Mouse (Mus musculus): ENCODE measurements around the gene Fam24b. TPM values are rescaled to one million over a fixed set of nuclear protein-coding genes. Genes with fewer than 3 reads are reported as not detected.

Fam24b gene
- polyA plus RNA-seq, 1 experiment from 2014 or later = not detected

DNA sequence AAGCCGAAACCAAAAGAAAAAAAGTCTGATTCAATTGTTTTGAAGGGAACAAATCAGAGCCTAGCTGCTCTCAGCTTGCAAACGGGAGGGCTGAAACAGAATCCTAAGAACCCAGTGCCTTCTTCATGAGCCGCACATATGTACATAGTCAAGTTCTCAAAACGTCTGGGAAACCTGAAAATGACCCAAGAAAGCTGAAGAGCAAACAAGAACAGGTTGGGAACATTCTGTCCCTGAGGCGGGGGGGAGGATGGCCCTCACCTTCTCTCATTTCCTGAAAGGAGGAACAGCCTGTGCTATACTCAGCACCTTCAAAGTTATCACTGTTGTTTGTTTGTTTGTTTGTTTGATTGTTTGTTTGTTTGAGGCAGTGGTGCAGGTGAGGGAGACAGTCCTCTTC lies 22.6 kb downstream of the Fam24b start:
- Histone ChIP-seq H3K9ac (ENCODE audit: low read depth, low read length) (no peak overlapping the region), H3K4me2 (ENCODE audit: low read depth, low read length) (no peak overlapping the region), H3K9me3 (ENCODE audit: control insufficient read depth, low read length) (no peaks in the 10 kb centered on the region), H3K4me1 (ENCODE audit: control insufficient read depth, insufficient read depth, low read length) (no peaks in the 10 kb centered on the region), H3K36me3 (ENCODE audit: control insufficient read depth, insufficient read depth, low read length) (no peaks in the 10 kb centered on the region), H3K4me3 (ENCODE audit: low read length) (no peak overlapping the region), H3K27ac (ENCODE audit: low read length) (no peak overlapping the region), H3K27me3 (replicated peaks; ENCODE audit: control insufficient read depth, insufficient read depth, low read length) (no peaks in the 10 kb centered on the region)
- ATAC-seq = no peak
- WGBS = 78% methylated on average over 5 of the region's 5 CpGs

DNA sequence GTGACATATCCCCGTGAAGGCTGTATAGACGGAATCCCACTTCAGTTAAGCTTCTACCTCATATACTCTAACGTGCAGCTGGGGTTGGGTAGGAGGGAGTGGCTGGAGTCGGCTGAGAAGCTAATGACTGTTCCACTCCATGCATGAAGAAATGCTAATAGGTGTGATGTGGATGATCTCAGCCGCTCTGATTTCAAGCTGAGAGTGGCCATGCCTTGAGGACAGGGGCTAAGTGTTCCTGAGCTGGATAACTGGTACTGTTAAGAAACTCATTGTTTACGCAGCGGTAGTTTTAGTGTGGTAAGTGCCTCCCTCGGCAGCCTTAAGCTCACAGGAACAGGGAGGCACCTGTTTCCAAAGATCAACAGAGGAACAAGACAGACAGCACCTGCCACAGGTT lies 26.0 kb downstream of the Fam24b start:
- WGBS = 53% methylated on average over 8 of the region's 8 CpGs
- H3K36me3 ChIP-seq (ENCODE audit: control insufficient read depth, insufficient read depth, low read length) = no peaks in the 10 kb centered on the region

DNA sequence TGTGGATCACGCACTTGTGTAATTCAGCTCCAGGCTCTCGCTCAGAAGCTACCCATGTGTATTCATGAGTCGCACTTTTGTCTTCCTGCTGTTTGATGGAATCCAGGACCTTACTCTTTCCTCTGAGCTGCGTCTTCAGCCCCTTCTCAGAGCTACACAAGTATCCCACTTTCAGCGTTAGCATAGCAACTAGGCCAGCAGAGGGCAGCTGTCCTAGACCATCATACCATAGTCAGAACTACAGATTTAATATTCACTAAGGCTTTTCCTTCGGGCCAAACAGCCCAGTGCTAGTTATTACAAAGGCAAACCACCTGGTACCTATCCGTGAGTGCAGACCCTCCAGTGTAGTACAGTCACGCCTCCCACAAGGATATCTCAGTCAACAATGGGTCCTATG lies 32.2 kb downstream of the Fam24b start:
- H3K9ac ChIP-seq (ENCODE audit: low read depth, low read length) = no peak overlapping the region
- H3K4me1 ChIP-seq (ENCODE audit: control insufficient read depth, insufficient read depth, low read length) = no peaks in the 10 kb centered on the region
- H3K4me3 ChIP-seq (ENCODE audit: low read length) = no peak overlapping the region
- 58% methylated on average over 8 of the region's 8 CpGs for WGBS
- H3K4me2 ChIP-seq (ENCODE audit: low read depth, low read length) = no peak overlapping the region
- H3K9me3 ChIP-seq (ENCODE audit: control insufficient read depth, low read length) = no peaks in the 10 kb centered on the region
- no peak overlapping the region for H3K27ac ChIP-seq (ENCODE audit: low read length)
- H3K36me3 ChIP-seq (ENCODE audit: control insufficient read depth, insufficient read depth, low read length) = no peaks in the 10 kb centered on the region
- H3K27me3 ChIP-seq (replicated peaks; ENCODE audit: control insufficient read depth, insufficient read depth, low read length) = no peaks in the 10 kb centered on the region
- no peak for ATAC-seq

More for the DNA sequence above, 26.0 kb downstream of the Fam24b start:
- Histone ChIP-seq H3K27ac (ENCODE audit: low read length) (no peak overlapping the region), H3K4me1 (ENCODE audit: control insufficient read depth, insufficient read depth, low read length) (no peaks in the 10 kb centered on the region), H3K9me3 (ENCODE audit: control insufficient read depth, low read length) (no peaks in the 10 kb centered on the region), H3K9ac (ENCODE audit: low read depth, low read length) (no peak overlapping the region), H3K4me2 (ENCODE audit: low read depth, low read length) (no peak overlapping the region), H3K4me3 (ENCODE audit: low read length) (no peak overlapping the region), H3K27me3 (replicated peaks; ENCODE audit: control insufficient read depth, insufficient read depth, low read length) (no peaks in the 10 kb centered on the region)
- ATAC-seq = no peak

Other genes with a start within 250 kb of the Fam24b start
- not detected in 2 replicates for gene 4933402N03Rik, start 183.2 kb downstream of the Fam24b start, polyA plus RNA-seq (2015; fragmentation: Nextera tagmentation; extraction: Ambion mirVana)
- gene 5430419D17Rik, start 155.1 kb downstream of the Fam24b start, polyA plus RNA-seq (2015; fragmentation: Nextera tagmentation; extraction: Ambion mirVana) = 0.04 TPM in 1 of 2 replicates, not detected in the other
- 1.5 and 1.9 TPM in 2 replicates for gene Cuzd1, start 7.2 kb downstream of the Fam24b start, polyA plus RNA-seq (2015; fragmentation: Nextera tagmentation; extraction: Ambion mirVana)
- gene Fam24a, start 4.3 kb upstream of the Fam24b start, polyA plus RNA-seq (2015; fragmentation: Nextera tagmentation; extraction: Ambion mirVana) = not detected in 2 replicates
- 20.0 TPM in 2 replicates for gene 2310057M21Rik, start 33.2 kb upstream of the Fam24b start, polyA plus RNA-seq (2015; fragmentation: Nextera tagmentation; extraction: Ambion mirVana)
- gene Pstk, start 41.6 kb upstream of the Fam24b start, polyA plus RNA-seq (2015; fragmentation: Nextera tagmentation; extraction: Ambion mirVana) = 70.1 and 71.4 TPM in 2 replicates
- 8.1 and 9.4 TPM in 2 replicates for gene Ikzf5, start 81.0 kb upstream of the Fam24b start, polyA plus RNA-seq (2015; fragmentation: Nextera tagmentation; extraction: Ambion mirVana)
- 70.5 and 75.2 TPM in 2 replicates for gene Acadsb, start 81.1 kb upstream of the Fam24b start, polyA plus RNA-seq (2015; fragmentation: Nextera tagmentation; extraction: Ambion mirVana)
- gene Hmx3, start 213.4 kb upstream of the Fam24b start, polyA plus RNA-seq (2015; fragmentation: Nextera tagmentation; extraction: Ambion mirVana) = 0.53 and 0.54 TPM in 2 replicates
- gene Hmx2, start 219.3 kb upstream of the Fam24b start, polyA plus RNA-seq (2015; fragmentation: Nextera tagmentation; extraction: Ambion mirVana) = 0.39 and 0.68 TPM in 2 replicates
- 162 and 193 TPM in 2 replicates for gene Bub3, start 230.7 kb upstream of the Fam24b start, polyA plus RNA-seq (2015; fragmentation: Nextera tagmentation; extraction: Ambion mirVana)

Data from intestine, embryonic 16.5 days (tissue).